Mouse (Mus musculus) brain, embryonic 14.5 days (tissue): ENCODE results near the gene Rad21l. TPM values are rescaled to one million over a fixed set of nuclear protein-coding genes. Genes with fewer than 3 reads are reported as not detected.
"Not testable (repeated sequence)": the region's sequence is repeated elsewhere in the genome, so short reads cannot be mapped to it uniquely, and the experiment has no call there.

Experiments used
- DNase-seq: peaks from one replicate; pipeline ENCODE4 v3.0.0-alpha.2; 2011; ENCODE audit warnings: low read depth
- CTCF ChIP-seq: fragments of 200-500 bp; IDR thresholded peaks from 2 replicates; pipeline ENCODE4 v1.5.1; 2012; ENCODE audit warnings: inconsistent platforms, mild to moderate bottlenecking, moderate library complexity, borderline replicate concordance; ENCODE audit not compliant: insufficient read depth, insufficient read length; ENCODE audit errors: extremely low read depth
- POLR2A ChIP-seq: fragments of 200-500 bp; IDR thresholded peaks from 2 replicates; pipeline ENCODE4 v1.6.1; 2012; ENCODE audit warnings: mild to moderate bottlenecking, inconsistent platforms, borderline replicate concordance; ENCODE audit not compliant: poor library complexity, insufficient read depth, insufficient read length, severe bottlenecking; ENCODE audit errors: extremely low read depth
- polyA plus RNA-seq: library from polyadenylated mRNA; depleted of rRNA; stranded (reverse); fragments of >200 nt; gene quantifications from 2 replicates; pipeline ENCODE4 v1.2.3, GENCODE M21; 2012; rRNA removed

The Rad21l gene
- polyA plus RNA-seq, 1 experiment: 0.18 TPM

DNA sequence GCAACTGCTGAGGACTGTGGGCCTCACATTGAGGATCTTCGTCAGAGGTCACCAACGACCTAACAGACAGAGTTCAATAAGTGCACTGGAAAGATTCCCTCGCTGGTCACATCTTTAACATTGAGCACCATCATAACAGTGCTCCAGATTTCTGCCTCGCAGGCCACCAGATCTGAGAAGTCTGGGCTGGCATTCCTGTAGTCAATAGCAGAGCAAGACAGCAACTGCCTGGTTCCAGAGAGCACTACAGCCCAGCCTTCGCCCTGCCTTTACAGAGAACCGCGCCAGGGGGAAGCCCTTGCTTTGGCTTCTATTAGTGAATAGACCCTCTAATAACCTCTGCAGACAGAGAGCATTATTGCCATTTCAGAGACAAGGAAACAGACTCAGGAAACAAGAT is 42.0 kb downstream of the Rad21l start:
- no peak for DNase-seq
- TF ChIP-seq CTCF (no peak), POLR2A (no peak)

DNA sequence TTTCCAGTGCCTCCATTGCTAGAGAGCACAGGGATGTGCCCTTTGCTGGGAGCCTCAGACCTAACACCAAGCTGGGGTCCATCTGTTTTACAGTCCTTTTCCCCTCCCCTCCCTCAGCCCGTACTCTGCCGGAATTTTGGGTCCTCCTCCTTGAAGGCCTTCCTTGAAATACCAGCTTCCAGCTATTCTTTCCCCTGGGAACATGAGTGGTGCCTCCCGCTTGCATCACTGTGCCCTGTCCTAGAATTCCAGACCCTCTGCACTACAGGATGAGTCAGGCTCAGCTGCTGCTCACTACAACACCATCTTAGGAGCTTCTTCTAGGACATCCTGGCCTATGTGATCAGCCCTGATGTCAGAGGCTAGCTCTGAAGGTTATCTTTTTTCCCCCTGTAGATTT is 44.6 kb downstream of the Rad21l start:
- no peak for TF ChIP-seq POLR2A
- TF ChIP-seq CTCF: no peak
- no peak for DNase-seq

DNA sequence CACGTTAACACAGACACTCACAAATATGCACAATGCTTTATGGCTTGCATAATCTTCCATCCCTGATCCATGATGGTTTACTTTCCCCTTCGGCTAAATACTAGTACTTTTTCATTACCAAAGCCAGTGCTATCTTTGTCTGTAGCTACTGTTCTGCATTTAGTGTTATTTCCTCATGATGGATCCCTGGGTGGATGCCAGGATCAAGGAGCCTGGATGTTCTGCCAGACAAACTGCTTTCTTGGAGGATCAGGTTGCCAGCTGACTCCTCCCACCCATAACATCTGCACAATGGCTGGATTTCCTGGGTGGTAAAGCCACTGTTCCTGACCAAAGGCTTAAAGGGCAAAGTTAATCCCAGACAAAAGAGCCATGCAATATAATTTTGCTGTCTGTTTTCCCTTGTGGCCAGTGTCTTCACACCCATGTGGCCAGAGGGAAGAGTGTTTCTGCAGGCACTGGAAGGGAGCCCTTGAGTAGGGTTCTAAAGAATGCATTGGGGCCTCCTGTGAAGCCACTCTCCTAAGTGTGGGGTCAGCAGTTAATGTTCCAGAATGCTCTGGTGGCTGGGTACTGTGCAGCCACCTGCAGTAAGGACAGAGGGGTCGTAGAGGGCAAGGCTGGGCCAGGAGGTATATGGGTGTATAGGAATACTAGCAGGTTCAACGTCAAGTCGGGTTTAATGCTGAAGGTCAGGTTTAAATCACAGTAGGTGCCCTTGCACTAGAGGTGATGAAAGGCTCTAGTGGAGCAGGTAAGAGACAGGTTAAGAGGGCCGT is 51.6 kb downstream of the Rad21l start:
- no peak for TF ChIP-seq CTCF
- TF ChIP-seq POLR2A: no peak
- DNase-seq: no peak

DNA sequence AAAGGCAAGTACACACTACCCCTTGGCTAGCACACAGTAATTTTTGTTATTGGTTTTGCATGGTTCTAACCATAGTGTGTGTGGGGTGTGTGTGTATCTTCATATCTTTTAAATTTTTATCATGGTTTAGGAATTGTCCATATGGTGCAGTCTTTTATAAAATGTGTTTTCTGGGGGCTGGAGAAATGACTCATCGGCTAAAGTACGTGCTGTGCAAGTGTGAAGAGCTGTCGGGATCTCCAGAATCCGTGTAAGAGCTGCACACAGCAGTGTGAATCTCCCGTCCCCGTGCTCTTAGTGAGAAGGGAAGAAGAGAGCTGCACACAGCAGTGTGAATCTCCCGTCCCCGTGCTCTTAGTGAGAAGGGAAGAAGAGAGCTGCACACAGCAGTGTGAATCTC is 52.6 kb downstream of the Rad21l start:
- not testable (repeated sequence) for DNase-seq

DNA sequence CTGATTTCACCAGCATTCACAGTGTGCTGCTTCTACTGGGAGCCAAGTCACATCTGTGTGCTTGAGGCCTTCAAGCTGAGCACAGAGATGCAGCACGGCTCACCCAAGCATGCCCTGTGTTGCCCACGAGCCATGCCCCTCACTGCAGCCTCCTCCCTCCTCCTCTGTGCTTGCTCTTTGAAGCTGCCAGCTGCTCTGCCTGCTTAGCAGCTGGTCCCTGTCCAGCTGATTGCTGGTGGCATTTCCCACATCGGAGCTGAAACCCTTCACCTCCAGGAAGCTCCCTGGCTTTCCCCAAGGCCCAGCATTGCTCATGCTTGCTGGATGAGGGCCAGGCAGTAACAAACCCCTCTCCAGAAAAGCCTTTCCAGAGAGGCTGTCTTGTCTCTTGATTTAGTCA is 58.4 kb downstream of the Rad21l start:
- TF ChIP-seq CTCF: no peak
- TF ChIP-seq POLR2A: no peak
- DNase-seq: peak; percentile 62

DNA sequence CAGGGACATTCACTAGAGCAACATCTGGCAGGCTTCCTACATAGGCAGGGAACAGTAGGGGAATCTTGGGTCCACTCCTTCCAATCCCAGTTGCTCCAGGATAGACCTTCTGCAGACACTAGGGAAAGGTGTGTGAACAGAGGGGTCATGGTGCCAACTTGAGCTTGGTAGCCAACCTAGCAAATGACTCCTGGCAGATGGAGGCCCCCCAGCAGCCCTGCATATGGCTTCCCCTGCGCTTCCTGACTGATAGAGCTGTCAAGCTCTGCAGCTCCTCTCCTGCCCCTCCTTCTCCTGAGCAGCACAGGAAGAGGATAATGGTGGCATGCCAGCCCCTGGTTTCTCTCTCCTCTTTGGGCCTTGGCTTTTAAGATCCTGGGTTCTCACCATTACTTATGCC is 59.9 kb downstream of the Rad21l start:
- TF ChIP-seq CTCF (no peak), POLR2A (no peak)
- DNase-seq: no peak

DNA sequence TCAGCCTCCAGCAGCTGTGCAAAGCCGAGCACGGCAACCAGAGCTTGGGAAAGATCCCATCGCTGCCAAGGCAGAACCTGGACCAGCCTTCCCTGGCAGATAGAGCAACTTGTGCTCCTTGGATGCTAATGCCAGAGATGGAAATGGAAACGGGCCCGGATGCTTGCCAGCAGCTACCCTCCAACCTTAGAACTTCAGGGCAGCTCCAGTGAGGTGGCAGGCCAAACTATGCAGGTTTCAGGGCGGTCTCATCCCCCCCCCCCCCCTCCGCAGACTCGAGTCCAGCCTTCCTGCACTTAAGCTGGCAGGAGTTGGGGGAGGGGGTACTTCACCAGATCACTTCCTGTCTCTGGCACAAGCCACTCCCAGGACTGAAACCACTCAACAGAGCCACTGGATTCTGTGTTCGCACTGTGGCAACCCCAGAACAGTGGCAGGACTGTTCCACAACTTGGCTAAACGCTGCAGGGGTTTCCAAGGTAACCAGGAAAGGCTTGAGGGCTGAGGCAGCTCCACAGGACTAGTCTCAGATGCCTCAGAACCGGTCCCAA is 62.8 kb downstream of the Rad21l start:
- TF ChIP-seq CTCF: no peak
- no peak for TF ChIP-seq POLR2A
- peak; percentile 84 for DNase-seq

DNA sequence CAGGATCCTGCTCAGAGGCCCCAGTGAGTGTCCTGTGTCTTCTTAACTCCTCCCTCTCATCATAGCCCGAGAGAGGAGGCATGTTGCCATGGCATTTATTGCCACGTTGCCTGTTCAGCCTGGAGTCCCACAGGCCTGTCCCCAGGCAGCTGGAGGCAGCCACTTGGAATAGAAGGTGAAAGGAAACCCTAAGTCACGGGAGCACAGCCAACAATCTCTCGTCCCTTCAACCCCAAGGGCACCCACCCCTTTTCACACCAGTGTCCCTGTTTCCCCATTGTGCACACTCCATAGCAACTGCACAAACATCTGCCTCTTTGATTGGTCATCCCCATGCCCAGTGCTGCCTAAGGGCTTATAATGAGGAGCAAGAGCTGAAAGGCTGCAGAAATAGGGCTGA is 64.7 kb downstream of the Rad21l start:
- peak; percentile 83 for DNase-seq
- no peak for TF ChIP-seq CTCF
- no peak for TF ChIP-seq POLR2A

DNA sequence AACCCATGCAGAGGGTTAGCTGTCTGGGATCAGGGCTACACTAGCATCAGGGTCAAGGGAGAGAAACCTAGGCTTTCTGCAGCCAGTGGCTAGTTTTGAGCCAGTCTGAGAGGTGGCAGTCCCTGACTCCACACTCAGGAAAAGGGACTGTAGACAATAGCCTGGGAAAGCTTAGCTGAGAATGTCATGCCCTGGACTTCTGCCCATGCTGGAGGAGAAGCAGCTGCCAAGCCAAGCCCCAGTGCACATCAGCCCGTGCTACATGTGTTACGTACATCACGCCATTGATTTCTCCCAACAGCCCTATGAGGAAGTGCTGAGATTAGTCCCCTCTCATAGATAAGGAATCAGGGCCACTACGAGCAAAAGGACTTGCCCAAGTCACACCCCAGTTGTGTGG is 66.2 kb downstream of the Rad21l start:
- no peak for TF ChIP-seq POLR2A
- no peak for TF ChIP-seq CTCF

DNA sequence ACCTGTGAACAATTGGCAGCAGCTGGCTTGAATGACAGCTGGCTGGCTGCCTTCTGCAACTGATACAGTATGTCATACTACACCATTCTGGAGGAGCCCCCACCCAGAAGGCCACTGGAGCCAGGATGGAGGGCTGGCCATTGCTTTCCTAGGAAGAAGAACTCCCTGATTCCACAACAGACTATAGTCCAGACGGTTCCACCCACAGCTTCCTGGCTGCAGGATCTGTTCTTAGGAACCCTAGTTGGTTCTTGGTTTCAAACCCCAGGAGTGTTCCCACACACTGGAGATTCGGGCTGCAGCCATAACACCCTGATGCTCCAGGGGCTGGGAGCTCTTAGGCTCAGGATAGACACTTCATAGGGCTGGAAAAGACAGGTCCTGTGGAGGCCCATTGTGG is 70.3 kb downstream of the Rad21l start:
- DNase-seq: no peak
- TF ChIP-seq POLR2A: no peak
- TF ChIP-seq CTCF: no peak

More for the DNA sequence above, 66.2 kb downstream of the Rad21l start:
- peak; percentile 30 for DNase-seq

Other genes with a start within 250 kb of the Rad21l start
- not detected in 2 replicates for gene 4921509C19Rik, start 192.4 kb downstream of the Rad21l start, polyA plus RNA-seq
- gene Nsfl1c, start 174.4 kb downstream of the Rad21l start, polyA plus RNA-seq: 171 and 189 TPM in 2 replicates
- 174 and 216 TPM in 2 replicates for gene Fkbp1a, start 126.0 kb downstream of the Rad21l start, polyA plus RNA-seq
- 1.1 TPM in 2 replicates for gene Sdcbp2, start 95.9 kb downstream of the Rad21l start, polyA plus RNA-seq
- gene Snph, start 35.9 kb downstream of the Rad21l start, polyA plus RNA-seq: 13.8 and 27.0 TPM in 2 replicates
- 22.7 and 23.4 TPM in 2 replicates for gene Tmem74b, start 33.5 kb upstream of the Rad21l start, polyA plus RNA-seq
- gene Psmf1, start 75.7 kb upstream of the Rad21l start, polyA plus RNA-seq: 52.8 and 55.9 TPM in 2 replicates
- gene Rspo4, start 174.4 kb upstream of the Rad21l start, polyA plus RNA-seq: 0.15 and 0.22 TPM in 2 replicates
- 0.06 and 0.12 TPM in 2 replicates for gene Angpt4, start 242.7 kb upstream of the Rad21l start, polyA plus RNA-seq